Mouse (Mus musculus) lung, embryonic 16.5 days (tissue): ENCODE results near the gene Aoah. TPM values are rescaled to one million over a fixed set of nuclear protein-coding genes. Genes with fewer than 3 reads are reported as not detected.

ENCODE experiments used
- ATAC-seq: fragments of 200-750 bp; cut with Nextera tagmentation; 2 replicates; pipeline ENCODE4 v1.8.0; 2017; ENCODE audit warnings: low read depth, mild to moderate bottlenecking, moderate library complexity
- H3K27ac ChIP-seq: fragments of 300-500 bp; sonication (generic); 2 replicates; pipeline ENCODE4 v1.5.1; 2014; ENCODE audit warnings: mild to moderate bottlenecking, control low read depth, low read length
- H3K27me3 ChIP-seq: fragments of 300-500 bp; sonication (generic); 2 replicates; pipeline ENCODE4 v1.6.1; 2014; ENCODE audit warnings: low read depth, low read length, mixed read lengths; ENCODE audit not compliant: control insufficient read depth, insufficient read depth
- H3K36me3 ChIP-seq: fragments of 300-500 bp; sonication (generic); 2 replicates; pipeline ENCODE4 v1.6.1; 2014; ENCODE audit warnings: low read length; ENCODE audit not compliant: control insufficient read depth, insufficient read depth
- H3K4me1 ChIP-seq: fragments of 300-500 bp; sonication (generic); replicated peaks from 2 replicates; pipeline ENCODE4 v1.6.1; 2014; ENCODE audit warnings: low read length, mixed read lengths; ENCODE audit not compliant: control insufficient read depth, insufficient read depth
- H3K4me2 ChIP-seq: fragments of 300-500 bp; sonication (generic); 2 replicates; pipeline ENCODE4 v1.6.1; 2014; ENCODE audit warnings: low read depth, low read length, control low read depth
- H3K4me3 ChIP-seq: fragments of 300-500 bp; sonication (generic); 2 replicates; pipeline ENCODE4 v1.5.1; 2014; ENCODE audit warnings: mild to moderate bottlenecking, low read length, control low read depth
- H3K9ac ChIP-seq: fragments of 300-500 bp; sonication (generic); 2 replicates; pipeline ENCODE4 v1.6.1; 2014; ENCODE audit warnings: low read length, control low read depth
- H3K9me3 ChIP-seq: fragments of 300-500 bp; sonication (generic); 2 replicates; pipeline ENCODE4 v1.6.1; 2016; ENCODE audit warnings: low read length; ENCODE audit not compliant: control insufficient read depth
- WGBS: fragments of 180-500 bp; shearing (Covaris S2); extraction: QIAGEN DNeasy Blood & Tissue Kit; methylation state at CpG from one replicate; pipeline ENCODE4 v1.1.7; 2014; 5-methylcytosine and 5-hydroxymethylcytosine counted together
- polyA plus RNA-seq: library from polyadenylated mRNA; unstranded; fragments of >200 nt; fragmentation: Nextera tagmentation; extraction: Ambion mirVana; gene quantifications from 2 replicates; pipeline ENCODE4 v1.2.1, GENCODE M21; 2015

The Aoah gene
- polyA plus RNA-seq, 1 experiment from 2014 or later: 1.2 TPM

- peaks cover 14% of the 10 kb centered on the region for H3K4me1 ChIP-seq
Observed at GRCm38 (mm10) chr13:20900972-20901457, 107.1 kb downstream of the Aoah start.

GRCm38 (mm10) chr13:20901634-20902135, 107.8 kb downstream of the Aoah start:
- ATAC-seq: no peak
- no peak overlapping the region for H3K27ac ChIP-seq
- H3K9me3 ChIP-seq: no peaks in the 10 kb centered on the region
- H3K36me3 ChIP-seq: no peaks in the 10 kb centered on the region
- H3K9ac ChIP-seq: no peak overlapping the region
- H3K4me3 ChIP-seq: no peak overlapping the region
- no peaks in the 10 kb centered on the region for H3K27me3 ChIP-seq
- H3K4me2 ChIP-seq: no peak overlapping the region
- peaks cover 14% of the 10 kb centered on the region for H3K4me1 ChIP-seq
- 28% methylated on average over 3 of the region's 3 CpGs for WGBS

More at GRCm38 (mm10) chr13:20900972-20901457, 107.1 kb downstream of the Aoah start:
- ATAC-seq: peak; percentile 69
- H3K27ac ChIP-seq: peak overlapping the region; percentile 68
- no peaks in the 10 kb centered on the region for H3K27me3 ChIP-seq
- no peak overlapping the region for H3K4me3 ChIP-seq
- no peaks in the 10 kb centered on the region for H3K9me3 ChIP-seq
- no peak overlapping the region for H3K9ac ChIP-seq
- 0 out of 2 replicates have a peak overlapping the region, but pooled peaks have one; percentile 27 for H3K4me2 ChIP-seq
- no peaks in the 10 kb centered on the region for H3K36me3 ChIP-seq
- 7% methylated on average over 2 of the region's 2 CpGs for WGBS

GRCm38 (mm10) chr13:20904118-20904517, 110.2 kb downstream of the Aoah start:
- ATAC-seq: no peak
- 74% methylated on average over 4 of the region's 4 CpGs for WGBS
- H3K4me1 ChIP-seq: peaks cover 14% of the 10 kb centered on the region

GRCm38 (mm10) chr13:20905195-20905594, 111.3 kb downstream of the Aoah start:
- Histone ChIP-seq H3K27ac (peak overlapping the region; percentile 79; the same call in 1 of the 2 replicates), H3K4me1 (peaks cover 14% of the 10 kb centered on the region), H3K36me3 (no peaks in the 10 kb centered on the region), H3K9me3 (no peaks in the 10 kb centered on the region), H3K4me2 (no peak overlapping the region), H3K9ac (no peak overlapping the region), H3K4me3 (no peak overlapping the region), H3K27me3 (no peaks in the 10 kb centered on the region)
- peak; percentile 71 for ATAC-seq
- 36% methylated on average over 2 of the region's 2 CpGs for WGBS

More at GRCm38 (mm10) chr13:20904118-20904517, 110.2 kb downstream of the Aoah start:
- Histone ChIP-seq H3K9ac (no peak overlapping the region), H3K27me3 (no peaks in the 10 kb centered on the region), H3K27ac (no peak overlapping the region), H3K4me2 (no peak overlapping the region), H3K4me3 (no peak overlapping the region), H3K36me3 (no peaks in the 10 kb centered on the region), H3K9me3 (no peaks in the 10 kb centered on the region)

- Histone ChIP-seq H3K9me3 (no peaks in the 10 kb centered on the region), H3K9ac (no peak overlapping the region), H3K27me3 (no peaks in the 10 kb centered on the region), H3K4me2 (no peak overlapping the region), H3K27ac (no peak overlapping the region), H3K4me1 (no peaks in the 10 kb centered on the region), H3K36me3 (no peaks in the 10 kb centered on the region), H3K4me3 (no peak overlapping the region)
- no peak for ATAC-seq
- 60% methylated on average over 10 of the region's 10 CpGs for WGBS
Observed at GRCm38 (mm10) chr13:20916698-20917511, 123.0 kb downstream of the Aoah start.

GRCm38 (mm10) chr13:20920401-20920800, 126.5 kb downstream of the Aoah start:
- Histone ChIP-seq H3K4me3 (no peak overlapping the region), H3K4me1 (no peaks in the 10 kb centered on the region), H3K27ac (no peak overlapping the region), H3K27me3 (no peaks in the 10 kb centered on the region), H3K9ac (no peak overlapping the region), H3K4me2 (no peak overlapping the region), H3K36me3 (no peaks in the 10 kb centered on the region), H3K9me3 (no peaks in the 10 kb centered on the region)
- 87% methylated on average over 3 of the region's 3 CpGs for WGBS
- ATAC-seq: no peak

GRCm38 (mm10) chr13:20936016-20936415, 142.1 kb downstream of the Aoah start:
- Histone ChIP-seq H3K27me3 (no peaks in the 10 kb centered on the region), H3K9me3 (no peaks in the 10 kb centered on the region), H3K36me3 (no peaks in the 10 kb centered on the region), H3K4me2 (no peak overlapping the region), H3K9ac (no peak overlapping the region), H3K4me3 (no peak overlapping the region), H3K27ac (no peak overlapping the region), H3K4me1 (no peaks in the 10 kb centered on the region)
- ATAC-seq: no peak

GRCm38 (mm10) chr13:20937452-20937851, 143.5 kb downstream of the Aoah start:
- H3K27ac ChIP-seq: no peak overlapping the region
- WGBS: 18% methylated on average over 5 of the region's 5 CpGs
- no peak for ATAC-seq

GRCm38 (mm10) chr13:20939099-20939498, 145.2 kb downstream of the Aoah start:
- WGBS: 68% methylated on average over 6 of the region's 6 CpGs
- Histone ChIP-seq H3K4me3 (no peak overlapping the region), H3K4me2 (no peak overlapping the region), H3K27me3 (no peaks in the 10 kb centered on the region), H3K27ac (no peak overlapping the region), H3K36me3 (no peaks in the 10 kb centered on the region), H3K4me1 (no peaks in the 10 kb centered on the region), H3K9me3 (no peaks in the 10 kb centered on the region), H3K9ac (no peak overlapping the region)
- ATAC-seq: no peak

More at GRCm38 (mm10) chr13:20937452-20937851, 143.5 kb downstream of the Aoah start:
- H3K4me2 ChIP-seq: no peak overlapping the region
- H3K36me3 ChIP-seq: no peaks in the 10 kb centered on the region
- no peaks in the 10 kb centered on the region for H3K27me3 ChIP-seq
- H3K4me1 ChIP-seq: no peaks in the 10 kb centered on the region
- H3K4me3 ChIP-seq: no peak overlapping the region
- no peaks in the 10 kb centered on the region for H3K9me3 ChIP-seq
- H3K9ac ChIP-seq: no peak overlapping the region
